Mouse (Mus musculus) MN1 (cell line): ENCODE data around the gene Fam160b1.

ENCODE experiments used
- DNase-seq: peaks from one replicate; pipeline ENCODE4 v3.0.0-alpha.2; 2016; ENCODE audit warnings: low spot score

Fam160b1 gene

DNA sequence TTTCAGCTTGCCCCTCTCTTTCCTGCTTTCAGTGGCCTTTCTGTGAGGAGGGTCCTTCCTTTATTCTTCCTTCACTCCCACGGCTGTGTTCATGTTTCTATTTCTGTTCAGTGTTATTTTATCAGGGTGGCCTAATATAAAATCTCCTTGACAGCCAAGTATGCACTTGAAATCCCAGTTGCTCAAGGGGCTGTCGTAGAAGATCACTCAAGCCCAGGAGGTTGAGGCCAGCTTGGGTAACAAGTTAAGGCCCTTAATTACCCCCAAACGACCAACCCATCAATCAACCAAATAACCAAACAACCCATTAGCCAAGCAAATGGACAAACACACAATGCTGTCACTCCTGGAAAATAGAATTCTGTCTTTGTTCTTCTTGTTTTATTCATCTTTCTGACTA lies 62.9 kb downstream of the Fam160b1 start:
- DNase-seq: no peak

DNA sequence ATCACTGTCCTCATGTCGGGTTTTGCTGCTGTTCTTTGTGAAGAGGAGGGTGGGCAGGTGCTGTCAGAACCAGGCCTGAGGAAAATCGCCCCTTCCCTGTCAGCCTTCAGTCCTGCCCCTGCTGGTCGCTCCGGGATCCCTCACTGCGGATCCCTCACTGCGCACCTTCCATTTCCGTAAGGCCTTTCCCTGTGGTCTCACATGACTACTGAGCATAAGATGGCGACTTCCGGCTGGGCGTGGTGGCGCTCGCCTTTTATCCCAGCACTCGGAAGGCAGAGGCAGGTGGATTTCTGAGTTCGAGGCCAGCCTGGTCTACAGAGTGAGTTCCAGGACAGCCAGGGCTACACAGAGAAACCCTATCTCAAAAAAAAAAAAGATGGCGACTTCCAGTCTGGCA lies 64.8 kb downstream of the Fam160b1 start:
- DNase-seq: no peak

DNA sequence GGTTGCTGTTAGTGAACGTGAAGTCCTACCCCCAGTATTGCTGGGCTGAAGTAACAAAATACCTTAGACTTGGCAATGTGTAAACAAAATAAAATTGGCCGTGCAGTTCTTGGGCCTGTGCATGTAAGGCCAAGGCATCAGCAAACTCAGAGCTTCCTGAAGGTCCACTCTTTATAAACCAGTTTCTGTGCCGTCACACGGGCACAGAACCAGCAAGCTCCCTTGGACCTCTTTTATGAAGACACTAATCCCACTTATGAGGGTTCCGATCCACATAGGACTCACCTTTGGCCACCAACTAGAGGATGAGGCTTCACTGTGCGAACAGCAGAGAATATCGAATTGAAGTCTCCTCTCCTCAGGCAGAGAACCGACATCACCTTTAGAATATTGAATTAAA lies 66.4 kb downstream of the Fam160b1 start:
- DNase-seq: no peak

DNA sequence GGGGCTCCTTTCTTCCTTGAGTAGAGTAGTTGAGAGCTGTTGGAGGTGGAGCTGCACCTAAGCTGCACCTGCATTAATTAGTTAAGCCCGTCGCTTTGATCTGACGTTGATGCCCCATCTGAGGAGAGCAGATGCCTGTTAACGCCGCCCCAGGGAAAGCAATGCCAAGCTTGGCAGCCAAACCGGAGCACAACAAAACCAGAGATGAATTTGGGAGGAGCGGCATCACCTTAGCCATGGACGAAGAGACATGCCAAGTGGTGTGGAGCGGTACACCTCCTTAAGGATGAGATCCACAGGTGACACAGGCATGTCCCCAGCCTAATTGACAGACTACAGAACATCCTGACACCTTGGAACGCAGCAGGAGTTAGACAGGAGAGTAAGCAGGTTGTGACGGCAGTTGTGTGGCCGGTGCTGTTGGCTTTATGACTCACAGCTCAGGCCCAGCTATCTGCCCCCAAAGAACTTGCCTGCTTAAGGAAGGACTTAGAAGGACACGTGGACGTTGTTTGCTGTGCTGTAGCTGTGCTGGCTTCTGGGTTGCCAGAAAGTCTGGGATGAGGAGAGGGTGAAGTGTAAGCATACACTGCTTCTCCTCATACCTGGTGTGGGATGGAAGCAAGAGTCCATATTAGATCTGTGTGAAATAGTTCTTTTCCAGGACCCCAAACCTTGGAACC lies 67.4 kb downstream of the Fam160b1 start:
- no peak for DNase-seq

DNA sequence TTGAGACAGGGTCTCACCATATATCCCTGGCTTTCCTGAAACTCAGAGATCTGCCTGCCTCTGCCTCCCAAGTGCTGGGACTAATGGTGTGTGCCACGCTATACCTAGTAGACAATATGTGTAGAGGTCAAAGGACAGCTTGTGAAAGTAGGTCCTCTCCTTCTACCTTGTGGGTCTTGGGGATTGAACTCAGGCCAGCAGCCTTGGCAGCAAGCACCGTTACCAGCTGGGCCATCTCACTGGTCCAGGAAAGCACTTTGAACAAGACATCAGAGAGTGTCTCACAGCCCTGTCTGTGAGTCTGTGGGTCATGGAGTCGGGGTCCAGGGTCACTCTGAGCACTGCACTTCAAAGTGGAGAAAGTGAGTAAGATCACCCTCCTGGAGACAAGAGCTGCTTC lies 68.2 kb downstream of the Fam160b1 start:
- no peak for DNase-seq

DNA sequence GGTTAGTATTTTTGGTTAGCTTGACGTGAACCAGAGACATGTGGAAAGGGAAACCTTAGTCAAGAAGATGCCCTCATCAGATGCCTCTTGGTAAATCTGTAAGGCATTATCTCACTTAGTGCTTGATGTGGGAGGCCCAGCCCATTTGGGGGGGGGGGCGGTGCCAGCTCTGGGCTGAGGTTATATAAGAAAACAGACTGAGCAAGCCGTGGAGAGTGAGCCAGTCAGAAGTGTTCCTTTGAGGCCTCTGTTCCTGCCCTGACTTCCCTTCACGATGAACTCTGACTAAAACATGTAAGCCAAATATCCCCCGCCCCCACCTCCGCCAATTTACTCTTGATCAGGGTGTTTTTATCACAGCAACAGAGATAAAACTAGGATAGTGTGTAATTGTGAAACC lies 69.4 kb downstream of the Fam160b1 start:
- DNase-seq: no peak

DNA sequence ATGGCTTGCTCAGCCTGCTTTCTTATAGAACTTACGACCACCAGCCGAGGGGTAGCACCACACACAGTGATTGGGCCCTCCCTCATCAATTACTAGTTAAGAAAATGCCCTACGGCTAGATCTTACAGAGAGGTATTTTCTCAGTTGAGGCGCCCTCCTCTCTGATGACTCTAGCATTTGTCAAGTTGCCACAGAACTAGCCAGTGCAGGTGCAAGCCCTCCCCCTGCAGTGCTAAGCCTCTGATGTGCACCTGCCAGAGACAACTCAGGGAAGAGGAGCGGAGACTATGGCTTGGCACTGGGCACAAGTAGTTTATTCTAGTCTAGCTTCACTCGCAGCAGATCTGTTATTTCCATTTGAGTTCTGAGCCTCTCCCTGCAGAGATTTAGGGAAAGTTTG lies 71.0 kb downstream of the Fam160b1 start:
- DNase-seq: no peak

DNA sequence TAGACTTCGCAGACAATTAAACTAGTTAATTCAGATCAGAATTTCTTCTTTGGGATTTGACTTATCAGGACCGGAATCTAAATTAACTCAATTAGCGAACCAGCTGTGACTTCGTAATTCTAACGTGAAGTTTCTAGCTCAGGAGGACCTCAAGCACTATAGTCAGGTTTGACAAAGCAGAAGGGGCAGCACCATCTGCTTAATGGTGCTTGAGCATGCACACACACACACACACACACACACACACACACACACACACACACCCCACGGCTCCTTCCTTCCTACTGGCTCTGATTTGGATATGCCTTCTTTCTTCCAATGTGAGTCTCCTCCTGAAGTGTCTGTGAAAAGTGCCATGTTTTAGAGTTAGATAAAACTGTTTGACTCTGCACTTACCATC lies 73.5 kb downstream of the Fam160b1 start:
- peak; percentile 16 for DNase-seq

DNA sequence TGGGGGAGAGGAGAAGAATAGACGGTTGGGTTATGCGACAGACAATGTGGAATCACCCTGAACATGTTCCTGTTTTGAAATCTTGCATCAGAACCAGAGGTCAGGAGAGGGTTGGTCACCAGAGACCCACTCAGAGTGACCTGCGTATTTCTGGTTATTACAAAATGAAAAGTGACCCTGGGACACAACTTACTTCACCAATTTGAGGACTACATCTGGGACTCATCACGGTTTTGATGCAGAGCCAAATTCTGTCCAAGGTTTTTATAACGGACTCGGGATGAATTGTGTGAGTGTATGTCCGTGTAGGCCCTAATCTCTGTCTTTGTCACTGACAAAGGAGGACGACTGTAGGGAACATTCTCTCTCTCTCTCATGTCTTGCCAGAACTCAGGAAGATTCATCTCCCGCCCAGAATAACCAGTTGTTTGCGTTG lies 76.1 kb downstream of the Fam160b1 start:
- peak; percentile 75 for DNase-seq

DNA sequence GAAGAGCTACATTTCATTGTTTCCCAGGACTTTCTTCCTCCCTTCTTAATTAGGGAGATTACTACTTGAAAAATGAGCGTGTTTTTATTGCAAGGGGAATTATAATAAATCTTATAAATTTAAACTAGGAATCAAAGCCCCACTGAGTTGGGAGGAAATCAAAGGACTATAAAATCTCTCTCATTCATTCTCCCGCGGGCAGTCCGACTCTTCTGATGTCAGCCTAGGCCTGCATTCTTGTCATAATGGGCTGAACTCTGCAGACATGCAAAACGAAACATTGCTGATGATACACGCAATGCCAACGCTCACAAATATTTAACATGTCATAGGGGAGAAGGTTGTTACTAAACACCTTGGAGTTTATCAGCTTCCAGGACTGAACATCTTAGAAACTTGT lies 76.6 kb downstream of the Fam160b1 start:
- peak; percentile 37 for DNase-seq
